Mouse (Mus musculus) liver, embryonic 15.5 days (tissue): ENCODE measurements at regions not wholly inside any gene's neighbourhood (a gene's known extent, or its start where the extent isn't known, plus 50 kb on each side); places are given as distances from the start of the nearest gene placed in this dataset.

Source experiments
- ATAC-seq: fragments of 200-750 bp; cut with Nextera tagmentation; 2 replicates; pipeline ENCODE4 v1.8.0; 2017; ENCODE audit warnings: moderate number of reproducible peaks, mild to moderate bottlenecking, moderate library complexity; ENCODE audit not compliant: insufficient read depth
- H3K27ac ChIP-seq: fragments of 300-500 bp; sonication (generic); replicated peaks from 2 replicates; pipeline ENCODE4 v1.5.1; 2015; ENCODE audit warnings: mild to moderate bottlenecking, inconsistent platforms
- H3K27me3 ChIP-seq: fragments of 300-500 bp; sonication (generic); 2 replicates; pipeline ENCODE4 v1.6.1; 2015; ENCODE audit warnings: mild to moderate bottlenecking, inconsistent platforms
- H3K36me3 ChIP-seq: fragments of 300-500 bp; sonication (generic); replicated peaks from 2 replicates; pipeline ENCODE4 v1.6.1; 2015; ENCODE audit warnings: moderate library complexity, mild to moderate bottlenecking, inconsistent platforms
- H3K4me1 ChIP-seq: fragments of 300-500 bp; sonication (generic); replicated peaks from 2 replicates; pipeline ENCODE4 v1.6.1; 2015; ENCODE audit warnings: inconsistent platforms
- H3K4me2 ChIP-seq: fragments of 300-500 bp; sonication (generic); 2 replicates; pipeline ENCODE4 v1.6.1; 2015; ENCODE audit warnings: moderate library complexity, mild to moderate bottlenecking, inconsistent platforms
- H3K4me3 ChIP-seq: fragments of 300-500 bp; sonication (generic); replicated peaks from 2 replicates; pipeline ENCODE4 v1.5.1; 2015; ENCODE audit warnings: mild to moderate bottlenecking, inconsistent platforms
- H3K9ac ChIP-seq: fragments of 300-500 bp; sonication (generic); 2 replicates; pipeline ENCODE4 v1.6.1; 2015; ENCODE audit warnings: moderate library complexity, mild to moderate bottlenecking, inconsistent platforms
- H3K9me3 ChIP-seq: fragments of 300-500 bp; sonication (generic); replicated peaks from 2 replicates; pipeline ENCODE4 v1.6.1; 2016; ENCODE audit warnings: inconsistent platforms
- WGBS: fragments of 180-500 bp; shearing (Covaris S2); methylation state at CpG from one replicate; pipeline ENCODE4 v1.1.7; 2015; ENCODE audit warnings: mixed read lengths; ENCODE audit not compliant: insufficient replicate concordance; 5-methylcytosine and 5-hydroxymethylcytosine counted together

DNA sequence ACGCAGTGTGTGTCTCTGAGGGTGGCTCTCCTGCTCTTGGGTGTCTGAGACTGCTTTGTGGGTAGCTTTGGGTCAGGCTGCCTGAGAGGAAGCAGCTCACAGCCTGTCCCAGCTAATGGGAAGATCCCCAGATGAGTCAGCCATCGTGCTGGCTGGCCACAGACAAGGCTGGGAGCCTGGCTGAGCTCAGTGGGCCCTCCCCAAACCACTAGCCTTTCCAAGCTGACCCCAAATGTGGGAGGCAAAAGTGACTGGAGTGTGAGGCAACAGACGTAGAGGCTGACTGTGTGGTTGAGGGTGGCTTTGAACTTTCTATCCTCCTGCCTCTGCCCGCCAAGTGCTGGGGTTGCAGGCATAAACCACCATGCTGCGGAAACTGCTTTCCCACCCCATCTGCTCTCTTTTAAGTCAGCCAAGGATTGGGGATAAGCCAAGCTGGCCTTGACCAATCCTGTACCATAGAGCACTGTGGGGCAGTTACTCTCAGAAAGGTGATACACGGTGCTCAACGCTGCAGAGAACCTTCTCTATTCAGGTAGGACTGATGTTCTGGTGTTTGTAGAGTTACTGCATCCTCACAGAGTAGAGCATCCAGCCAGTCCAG, 163.0 kb downstream of the Tpra1 start:
- WGBS: 59% methylated on average over 7 of the region's 7 CpGs
- no peak for ATAC-seq
- Histone ChIP-seq H3K27me3 (no peaks in the 10 kb centered on the region), H3K36me3 (no peaks in the 10 kb centered on the region), H3K4me3 (no peak overlapping the region), H3K27ac (no peak overlapping the region), H3K9me3 (no peaks in the 10 kb centered on the region), H3K4me2 (no peak overlapping the region), H3K4me1 (no peaks in the 10 kb centered on the region), H3K9ac (no peak overlapping the region)

- H3K4me1 ChIP-seq: no peaks in the 10 kb centered on the region
- H3K27me3 ChIP-seq: no peaks in the 10 kb centered on the region
- H3K27ac ChIP-seq: no peak overlapping the region
- no peak overlapping the region for H3K4me2 ChIP-seq
- no peaks in the 10 kb centered on the region for H3K9me3 ChIP-seq
- 63% methylated on average over 5 of the region's 5 CpGs for WGBS
- no peak overlapping the region for H3K9ac ChIP-seq
- H3K4me3 ChIP-seq: no peak overlapping the region
- H3K36me3 ChIP-seq: no peaks in the 10 kb centered on the region
- no peak for ATAC-seq
Observed at GRCm38 (mm10) chr6:89066588-89066987, 164.5 kb downstream of the Tpra1 start.

GRCm38 (mm10) chr6:89068286-89068685, 166.2 kb downstream of the Tpra1 start:
- no peak overlapping the region for H3K4me2 ChIP-seq
- no peaks in the 10 kb centered on the region for H3K9me3 ChIP-seq
- H3K9ac ChIP-seq: no peak overlapping the region
- WGBS: 78% methylated on average over 5 of the region's 5 CpGs
- H3K27ac ChIP-seq: no peak overlapping the region
- H3K36me3 ChIP-seq: no peaks in the 10 kb centered on the region
- H3K4me1 ChIP-seq: no peaks in the 10 kb centered on the region
- H3K27me3 ChIP-seq: no peaks in the 10 kb centered on the region
- no peak overlapping the region for H3K4me3 ChIP-seq
- no peak for ATAC-seq

DNA sequence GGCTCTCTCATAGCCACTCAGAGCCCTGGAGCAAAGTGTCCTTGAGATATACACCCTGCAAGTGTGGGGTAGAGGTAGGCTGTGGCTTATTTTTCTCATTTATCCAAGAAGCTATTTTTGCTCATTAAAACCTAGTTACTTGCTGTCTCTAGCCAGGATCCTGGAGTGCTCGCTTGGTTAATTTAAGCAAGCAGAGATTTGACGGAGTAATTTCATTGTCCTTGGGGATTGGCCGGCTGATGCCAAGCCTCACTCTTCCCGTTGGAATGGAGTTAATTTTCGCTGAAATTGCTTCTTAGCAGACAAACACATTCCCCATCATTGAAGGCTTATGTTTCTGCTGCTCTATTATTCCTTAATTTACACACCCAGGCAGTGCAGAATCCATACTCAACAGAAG, 167.1 kb downstream of the Tpra1 start:
- Histone ChIP-seq H3K9ac (no peak overlapping the region), H3K36me3 (no peaks in the 10 kb centered on the region), H3K27ac (no peak overlapping the region), H3K4me3 (no peak overlapping the region), H3K27me3 (no peaks in the 10 kb centered on the region), H3K4me2 (no peak overlapping the region), H3K9me3 (no peaks in the 10 kb centered on the region), H3K4me1 (no peaks in the 10 kb centered on the region)
- WGBS: 57% methylated on average over 5 of the region's 5 CpGs
- no peak for ATAC-seq

- H3K4me2 ChIP-seq: no peak overlapping the region
- no peaks in the 10 kb centered on the region for H3K4me1 ChIP-seq
- no peaks in the 10 kb centered on the region for H3K9me3 ChIP-seq
- 5% methylated on average over 3 of the region's 3 CpGs for WGBS
- no peak overlapping the region for H3K27ac ChIP-seq
- no peak for ATAC-seq
- H3K4me3 ChIP-seq: no peak overlapping the region
- H3K9ac ChIP-seq: no peak overlapping the region
- H3K36me3 ChIP-seq: no peaks in the 10 kb centered on the region
- H3K27me3 ChIP-seq: no peaks in the 10 kb centered on the region
Observed at GRCm38 (mm10) chr6:89070011-89070410, 168.0 kb downstream of the Tpra1 start.

- no peaks in the 10 kb centered on the region for H3K4me1 ChIP-seq
- no peak overlapping the region for H3K27ac ChIP-seq
- no peak overlapping the region for H3K4me3 ChIP-seq
- no peaks in the 10 kb centered on the region for H3K36me3 ChIP-seq
- no peak overlapping the region for H3K9ac ChIP-seq
- no peaks in the 10 kb centered on the region for H3K9me3 ChIP-seq
- H3K4me2 ChIP-seq: no peak overlapping the region
- ATAC-seq: no peak
- no peaks in the 10 kb centered on the region for H3K27me3 ChIP-seq
- WGBS: 38% methylated on average over 2 of the region's 2 CpGs
Observed at GRCm38 (mm10) chr6:89071766-89072165, 169.7 kb downstream of the Tpra1 start.

DNA sequence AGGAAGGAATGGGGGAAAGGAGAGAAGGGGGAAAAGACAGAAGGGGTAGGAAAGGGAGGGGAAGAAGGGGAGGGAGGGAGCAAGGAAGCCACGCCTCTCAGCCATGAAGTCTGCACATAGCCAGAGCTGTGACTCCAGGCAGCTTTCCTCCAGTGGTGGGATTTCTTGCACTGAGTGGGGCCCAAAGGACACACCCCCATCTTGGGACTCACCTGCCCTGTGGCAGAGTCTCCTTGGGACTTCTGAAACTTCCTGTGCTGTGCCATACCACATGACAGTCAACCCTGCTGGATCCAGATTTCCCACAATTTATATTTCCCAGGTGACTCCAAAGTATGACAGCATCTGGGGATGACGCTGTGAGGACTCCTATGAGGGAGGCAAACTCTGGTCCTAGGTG, 170.5 kb downstream of the Tpra1 start:
- Histone ChIP-seq H3K27me3 (no peaks in the 10 kb centered on the region), H3K27ac (no peak overlapping the region), H3K36me3 (no peaks in the 10 kb centered on the region), H3K4me2 (no peak overlapping the region), H3K9me3 (no peaks in the 10 kb centered on the region), H3K4me3 (no peak overlapping the region), H3K9ac (no peak overlapping the region), H3K4me1 (no peaks in the 10 kb centered on the region)
- WGBS: 37% methylated on average over 2 of the region's 2 CpGs
- ATAC-seq: no peak

- Histone ChIP-seq H3K9me3 (no peaks in the 10 kb centered on the region), H3K36me3 (no peaks in the 10 kb centered on the region), H3K4me3 (no peak overlapping the region), H3K27me3 (no peaks in the 10 kb centered on the region), H3K4me1 (no peaks in the 10 kb centered on the region), H3K27ac (no peak overlapping the region), H3K4me2 (no peak overlapping the region), H3K9ac (no peak overlapping the region)
- WGBS: 44% methylated on average over 6 of the region's 6 CpGs
- no peak for ATAC-seq
Observed at GRCm38 (mm10) chr6:89081624-89082300, 179.7 kb downstream of the Tpra1 start.

GRCm38 (mm10) chr6:89084437-89084836, 182.4 kb downstream of the Tpra1 start:
- Histone ChIP-seq H3K4me1 (no peaks in the 10 kb centered on the region), H3K27me3 (no peaks in the 10 kb centered on the region), H3K4me3 (no peak overlapping the region), H3K9ac (no peak overlapping the region), H3K27ac (no peak overlapping the region), H3K36me3 (no peaks in the 10 kb centered on the region), H3K9me3 (no peaks in the 10 kb centered on the region), H3K4me2 (no peak overlapping the region)
- 87% methylated on average over 3 of the region's 3 CpGs for WGBS
- ATAC-seq: no peak

DNA sequence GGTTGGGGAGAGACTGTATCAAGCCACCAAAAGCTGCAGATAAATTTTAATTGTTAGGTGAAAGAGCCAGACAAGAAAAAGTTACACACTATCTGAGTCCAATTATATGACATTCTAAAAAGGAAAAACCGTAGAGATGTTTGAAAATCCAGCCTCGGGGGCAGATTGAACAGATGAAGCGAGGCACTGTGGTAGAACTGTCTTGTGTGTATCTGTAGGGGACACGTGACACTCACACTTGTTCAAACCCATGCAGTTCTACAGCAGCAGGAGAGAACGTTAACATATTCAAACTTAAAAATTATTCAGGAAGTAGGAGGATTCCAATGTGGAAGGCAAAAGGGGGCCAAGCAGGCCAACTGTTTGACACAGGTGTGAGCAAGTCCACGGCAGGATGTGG, 183.1 kb downstream of the Tpra1 start:
- Histone ChIP-seq H3K9ac (no peak overlapping the region), H3K4me3 (no peak overlapping the region), H3K27me3 (no peaks in the 10 kb centered on the region), H3K27ac (no peak overlapping the region), H3K9me3 (no peaks in the 10 kb centered on the region), H3K4me2 (no peak overlapping the region), H3K36me3 (no peaks in the 10 kb centered on the region), H3K4me1 (no peaks in the 10 kb centered on the region)
- WGBS: 60% methylated on average over 6 of the region's 6 CpGs
- ATAC-seq: no peak

GRCm38 (mm10) chr6:89087620-89088019, 185.6 kb downstream of the Tpra1 start:
- no peak overlapping the region for H3K27ac ChIP-seq
- 55% methylated on average over 4 of the region's 4 CpGs for WGBS
- H3K27me3 ChIP-seq: no peaks in the 10 kb centered on the region
- no peak overlapping the region for H3K4me2 ChIP-seq
- no peaks in the 10 kb centered on the region for H3K36me3 ChIP-seq
- H3K9ac ChIP-seq: no peak overlapping the region
- ATAC-seq: no peak
- no peaks in the 10 kb centered on the region for H3K4me1 ChIP-seq
- H3K4me3 ChIP-seq: no peak overlapping the region
- H3K9me3 ChIP-seq: no peaks in the 10 kb centered on the region

DNA sequence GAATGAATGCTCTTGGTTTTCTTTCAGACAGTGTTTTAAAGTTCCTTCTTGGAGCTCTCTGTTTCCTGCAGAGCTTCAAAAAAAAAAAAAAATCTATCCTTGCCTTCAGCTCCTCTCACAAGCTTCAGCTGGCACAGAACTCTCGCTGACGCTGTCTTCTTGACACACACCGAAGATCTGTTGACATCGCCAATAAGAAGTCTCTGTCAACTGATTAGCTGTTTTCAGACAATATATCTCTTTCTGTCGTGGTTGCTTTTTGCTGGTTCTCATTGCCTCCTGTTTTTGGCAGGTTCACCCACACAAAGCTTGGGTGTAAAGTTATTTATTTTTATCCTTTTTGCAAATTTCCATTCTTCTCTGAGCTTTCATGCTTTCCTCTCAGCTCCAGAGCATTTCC, 188.0 kb downstream of the Tpra1 start:
- no peaks in the 10 kb centered on the region for H3K36me3 ChIP-seq
- no peak overlapping the region for H3K9ac ChIP-seq
- H3K27ac ChIP-seq: no peak overlapping the region
- ATAC-seq: no peak
- H3K4me1 ChIP-seq: no peaks in the 10 kb centered on the region
- 69% methylated on average over 5 of the region's 5 CpGs for WGBS
- no peak overlapping the region for H3K4me2 ChIP-seq
- no peaks in the 10 kb centered on the region for H3K9me3 ChIP-seq
- no peaks in the 10 kb centered on the region for H3K27me3 ChIP-seq
- H3K4me3 ChIP-seq: no peak overlapping the region
